Mouse (Mus musculus) myocyte (in vitro differentiated cells): Measurements from ENCODE around the gene Gm10644.

ENCODE experiments used
- CEBPB ChIP-seq: IDR thresholded peaks from 2 replicates; pipeline ENCODE4 v1.6.1; 2011; ENCODE audit warnings: mild to moderate bottlenecking, moderate library complexity; ENCODE audit not compliant: poor library complexity, insufficient read depth, severe bottlenecking
- E2F4 ChIP-seq: IDR thresholded peaks from one replicate; pipeline ENCODE4 v1.6.1; 2011; ENCODE audit warnings: mild to moderate bottlenecking, control low read depth, moderate library complexity; ENCODE audit not compliant: insufficient read depth
- MAX ChIP-seq: IDR thresholded peaks from one replicate; pipeline ENCODE4 v1.6.1; 2011; ENCODE audit warnings: low read depth, mild to moderate bottlenecking, control low read depth
- MYOD1 ChIP-seq, 3 experiments: IDR thresholded peaks; one replicate each; pipeline ENCODE4 v1.6.1; 2011; ENCODE audit warnings: control low read depth in 2 of 3, low read depth in 2 of 3, mild to moderate bottlenecking in 2 of 3, moderate library complexity in 1 of 3; ENCODE audit not compliant: insufficient read length in 2 of 3, control insufficient read depth in 1 of 3
- MYOG ChIP-seq, 3 experiments: IDR thresholded peaks; one replicate each; pipeline ENCODE4 v1.6.1; 2011; ENCODE audit warnings: control low read depth in 2 of 3, low read depth in 2 of 3, mild to moderate bottlenecking in 2 of 3; ENCODE audit not compliant: insufficient read length in 2 of 3, control insufficient read depth in 1 of 3, insufficient read depth in 1 of 3
- POLR2A ChIP-seq: IDR thresholded peaks from one replicate; pipeline ENCODE4 v1.6.1; 2011; ENCODE audit warnings: low read depth, mild to moderate bottlenecking, control low read depth, moderate library complexity; ENCODE audit not compliant: insufficient read length
- POLR2AphosphoS2 ChIP-seq: IDR thresholded peaks from one replicate; pipeline ENCODE4 v1.6.1; 2011; ENCODE audit warnings: low read depth, control low read depth; ENCODE audit not compliant: insufficient read length
- REST ChIP-seq: IDR thresholded peaks from one replicate; pipeline ENCODE4 v1.6.1; 2011; ENCODE audit warnings: mild to moderate bottlenecking, control low read depth, moderate library complexity; ENCODE audit not compliant: insufficient read depth, insufficient read length
- SRF ChIP-seq: IDR thresholded peaks from one replicate; pipeline ENCODE4 v1.6.1; 2011; ENCODE audit warnings: low read depth; ENCODE audit not compliant: control insufficient read depth, insufficient read length
- TCF12 ChIP-seq: IDR thresholded peaks from one replicate; pipeline ENCODE4 v1.6.1; 2011; ENCODE audit warnings: mild to moderate bottlenecking, control low read depth; ENCODE audit not compliant: poor library complexity, insufficient read depth, severe bottlenecking
- TCF3 ChIP-seq: IDR thresholded peaks from one replicate; pipeline ENCODE4 v1.6.1; 2011; ENCODE audit warnings: low read depth, control low read depth; ENCODE audit not compliant: insufficient read length
- USF1 ChIP-seq: IDR thresholded peaks from one replicate; pipeline ENCODE4 v1.6.1; 2011; ENCODE audit warnings: low read depth, mild to moderate bottlenecking, control low read depth, moderate library complexity

GRCm38 (mm10) chr8:83898456-83898855 is 56.5 kb downstream of the Gm10644 start:
- TF ChIP-seq POLR2A (no peak), USF1 (no peak), MYOG (IDR thresholded peaks at IDR 0.05; ENCODE audit: control insufficient read depth in 1 of 3, insufficient read depth in 1 of 3, insufficient read length in 2 of 3, low read depth in 2 of 3) (no peak), SRF (no peak), TCF12 (no peak), CEBPB (no peak), MAX (no peak), POLR2AphosphoS2 (no peak), E2F4 (no peak), MYOD1 (IDR thresholded peaks at IDR 0.05; ENCODE audit: control insufficient read depth in 1 of 3, insufficient read length in 2 of 3, low read depth in 2 of 3) (no peak), TCF3 (no peak), REST (no peak)
